Mouse (Mus musculus): ENCODE results near the gene Lsm3. TPM values are rescaled to one million over a fixed set of nuclear protein-coding genes. Genes with fewer than 3 reads are reported as not detected.

Gene Lsm3
- polyA plus RNA-seq, 1 experiment from 2014 or later: 216 TPM

- H3K27me3 ChIP-seq: no peaks in the 10 kb centered on the region
- H3K4me2 ChIP-seq (replicated peaks): no peak overlapping the region
- 94% methylated on average over 15 of the region's 15 CpGs for WGBS
- no peak overlapping the region for H3K4me3 ChIP-seq
- H3K36me3 ChIP-seq: peaks cover 97% of the 10 kb centered on the region
- H3K9ac ChIP-seq (replicated peaks): no peak overlapping the region
- H3K4me1 ChIP-seq: no peaks in the 10 kb centered on the region
- no peak overlapping the region for H3K27ac ChIP-seq (replicated peaks)
- no peaks in the 10 kb centered on the region for H3K9me3 ChIP-seq
- no peak for ATAC-seq (ENCODE audit: low FRiP score, low read depth)
These were observed 28.8 kb upstream of the Lsm3 start for GRCm38 (mm10) chr6:91486736-91487453.

- Histone ChIP-seq H3K36me3 (peaks cover 95% of the 10 kb centered on the region), H3K4me1 (no peaks in the 10 kb centered on the region), H3K4me2 (replicated peaks) (no peak overlapping the region), H3K9me3 (no peaks in the 10 kb centered on the region), H3K27me3 (no peaks in the 10 kb centered on the region), H3K27ac (replicated peaks) (no peak overlapping the region), H3K9ac (replicated peaks) (no peak overlapping the region), H3K4me3 (no peak overlapping the region)
- 85% methylated on average over 9 of the region's 9 CpGs for WGBS
- ATAC-seq (ENCODE audit: low FRiP score, low read depth): no peak
These were observed 27.1 kb upstream of the Lsm3 start for GRCm38 (mm10) chr6:91488496-91489212.

GRCm38 (mm10) chr6:91489872-91490271, 25.9 kb upstream of the Lsm3 start:
- H3K27me3 ChIP-seq: no peaks in the 10 kb centered on the region
- no peak overlapping the region for H3K4me2 ChIP-seq (replicated peaks)
- no peaks in the 10 kb centered on the region for H3K9me3 ChIP-seq
- H3K27ac ChIP-seq (replicated peaks): no peak overlapping the region
- no peaks in the 10 kb centered on the region for H3K4me1 ChIP-seq
- ATAC-seq (ENCODE audit: low FRiP score, low read depth): no peak
- WGBS: 85% methylated on average over 10 of the region's 10 CpGs
- H3K36me3 ChIP-seq: peaks cover 92% of the 10 kb centered on the region
- no peak overlapping the region for H3K9ac ChIP-seq (replicated peaks)
- H3K4me3 ChIP-seq: no peak overlapping the region

GRCm38 (mm10) chr6:91491004-91491403, 24.7 kb upstream of the Lsm3 start:
- Histone ChIP-seq H3K4me2 (replicated peaks) (no peak overlapping the region), H3K9me3 (no peaks in the 10 kb centered on the region), H3K27ac (replicated peaks) (no peak overlapping the region), H3K4me1 (no peaks in the 10 kb centered on the region), H3K36me3 (peaks cover 85% of the 10 kb centered on the region), H3K27me3 (no peaks in the 10 kb centered on the region), H3K9ac (replicated peaks) (no peak overlapping the region), H3K4me3 (no peak overlapping the region)
- 74% methylated on average over 6 of the region's 6 CpGs for WGBS
- ATAC-seq (ENCODE audit: low FRiP score, low read depth): no peak

GRCm38 (mm10) chr6:91493053-91493452, 22.7 kb upstream of the Lsm3 start:
- 90% methylated on average over 10 of the region's 10 CpGs for WGBS

GRCm38 (mm10) chr6:91494526-91494925, 21.2 kb upstream of the Lsm3 start:
- H3K9ac ChIP-seq (replicated peaks): no peak overlapping the region
- no peak overlapping the region for H3K4me3 ChIP-seq
- H3K27ac ChIP-seq (replicated peaks): no peak overlapping the region
- ATAC-seq (ENCODE audit: low FRiP score, low read depth): no peak
- no peaks in the 10 kb centered on the region for H3K9me3 ChIP-seq
- 88% methylated on average over 8 of the region's 8 CpGs for WGBS
- H3K4me1 ChIP-seq: no peaks in the 10 kb centered on the region
- H3K27me3 ChIP-seq: no peaks in the 10 kb centered on the region
- peaks cover 88% of the 10 kb centered on the region for H3K36me3 ChIP-seq
- H3K4me2 ChIP-seq (replicated peaks): no peak overlapping the region

More at GRCm38 (mm10) chr6:91493053-91493452, 22.7 kb upstream of the Lsm3 start:
- ATAC-seq (ENCODE audit: low FRiP score, low read depth): no peak
- H3K9ac ChIP-seq (replicated peaks): no peak overlapping the region
- peaks cover 85% of the 10 kb centered on the region for H3K36me3 ChIP-seq
- no peak overlapping the region for H3K27ac ChIP-seq (replicated peaks)
- H3K4me3 ChIP-seq: no peak overlapping the region
- H3K4me1 ChIP-seq: no peaks in the 10 kb centered on the region
- no peaks in the 10 kb centered on the region for H3K27me3 ChIP-seq
- H3K9me3 ChIP-seq: no peaks in the 10 kb centered on the region
- H3K4me2 ChIP-seq (replicated peaks): no peak overlapping the region

GRCm38 (mm10) chr6:91503302-91503701, 12.4 kb upstream of the Lsm3 start:
- H3K27ac ChIP-seq (replicated peaks): no peak overlapping the region
- H3K9me3 ChIP-seq: no peaks in the 10 kb centered on the region
- ATAC-seq (ENCODE audit: low FRiP score, low read depth): no peak
- H3K4me2 ChIP-seq (replicated peaks): no peak overlapping the region
- H3K4me1 ChIP-seq: no peaks in the 10 kb centered on the region
- 94% methylated on average over 1 of the region's 1 CpGs for WGBS
- H3K9ac ChIP-seq (replicated peaks): no peak overlapping the region
- no peaks in the 10 kb centered on the region for H3K27me3 ChIP-seq
- H3K4me3 ChIP-seq: no peak overlapping the region
- peaks cover 94% of the 10 kb centered on the region for H3K36me3 ChIP-seq

GRCm38 (mm10) chr6:91506036-91506435, 9.7 kb upstream of the Lsm3 start:
- no peak overlapping the region for H3K9ac ChIP-seq (replicated peaks)

GRCm38 (mm10) chr6:91508041-91508440, 7.7 kb upstream of the Lsm3 start:
- H3K9me3 ChIP-seq: no peaks in the 10 kb centered on the region
- H3K36me3 ChIP-seq: peaks cover 55% of the 10 kb centered on the region
- H3K4me2 ChIP-seq (replicated peaks): no peak overlapping the region
- no peaks in the 10 kb centered on the region for H3K27me3 ChIP-seq
- no peaks in the 10 kb centered on the region for H3K4me1 ChIP-seq
- 87% methylated on average over 3 of the region's 3 CpGs for WGBS
- no peak overlapping the region for H3K27ac ChIP-seq (replicated peaks)
- no peak overlapping the region for H3K9ac ChIP-seq (replicated peaks)
- ATAC-seq (ENCODE audit: low FRiP score, low read depth): no peak
- no peak overlapping the region for H3K4me3 ChIP-seq

More at GRCm38 (mm10) chr6:91506036-91506435, 9.7 kb upstream of the Lsm3 start:
- Histone ChIP-seq H3K4me1 (no peaks in the 10 kb centered on the region), H3K4me3 (no peak overlapping the region), H3K9me3 (no peaks in the 10 kb centered on the region), H3K27me3 (no peaks in the 10 kb centered on the region), H3K27ac (replicated peaks) (no peak overlapping the region), H3K4me2 (replicated peaks) (no peak overlapping the region), H3K36me3 (peaks cover 74% of the 10 kb centered on the region)
- 86% methylated on average over 5 of the region's 5 CpGs for WGBS
- ATAC-seq (ENCODE audit: low FRiP score, low read depth): no peak

- Histone ChIP-seq H3K4me1 (no peaks in the 10 kb centered on the region; the same call in 1 of the 2 replicates), H3K9ac (replicated peaks) (no peak overlapping the region), H3K27me3 (no peaks in the 10 kb centered on the region), H3K4me2 (replicated peaks) (no peak overlapping the region), H3K27ac (replicated peaks) (no peak overlapping the region), H3K36me3 (peaks cover 42% of the 10 kb centered on the region), H3K9me3 (no peaks in the 10 kb centered on the region), H3K4me3 (no peak overlapping the region)
- no peak for ATAC-seq (ENCODE audit: low FRiP score, low read depth)
- WGBS: 43% methylated on average over 7 of the region's 7 CpGs
These were observed 6.4 kb upstream of the Lsm3 start for GRCm38 (mm10) chr6:91509326-91509725.

- WGBS: 84% methylated on average over 10 of the region's 10 CpGs
- ATAC-seq (ENCODE audit: low FRiP score, low read depth): no peak
These were observed 5.5 kb upstream of the Lsm3 start for GRCm38 (mm10) chr6:91510211-91510610.

GRCm38 (mm10) chr6:91514135-91514534, 1.6 kb upstream of the Lsm3 start:
- Histone ChIP-seq H3K27me3 (no peaks in the 10 kb centered on the region), H3K9me3 (no peaks in the 10 kb centered on the region), H3K4me3 (no peak overlapping the region), H3K9ac (replicated peaks) (no peak overlapping the region; the same call in 1 of the 2 replicates), H3K4me2 (replicated peaks) (0 out of 2 replicates have a peak overlapping the region, but pooled peaks have one; percentile 66), H3K4me1 (peaks cover 15% of the 10 kb centered on the region), H3K36me3 (peaks cover 18% of the 10 kb centered on the region), H3K27ac (replicated peaks) (no peak overlapping the region)
- ATAC-seq (ENCODE audit: low FRiP score, low read depth): no peak

More at GRCm38 (mm10) chr6:91510211-91510610, 5.5 kb upstream of the Lsm3 start:
- Histone ChIP-seq H3K9ac (replicated peaks) (no peak overlapping the region), H3K36me3 (peaks cover 33% of the 10 kb centered on the region), H3K27ac (replicated peaks) (no peak overlapping the region), H3K4me3 (no peak overlapping the region), H3K4me2 (replicated peaks) (no peak overlapping the region), H3K9me3 (no peaks in the 10 kb centered on the region), H3K27me3 (no peaks in the 10 kb centered on the region), H3K4me1 (peaks cover 5% of the 10 kb centered on the region)

All from midbrain, embryonic 12.5 days (tissue).